Mouse (Mus musculus) stomach, embryonic 15.5 days (tissue): ENCODE data around the gene Agrn. TPM values are rescaled to one million over a fixed set of nuclear protein-coding genes. Genes with fewer than 3 reads are reported as not detected.

Experiments
- ATAC-seq: fragments of 200-750 bp; cut with Nextera tagmentation; 2 replicates; pipeline ENCODE4 v1.8.0; 2017; ENCODE audit warnings: low read depth, moderate number of reproducible peaks, moderate TSS enrichment; ENCODE audit not compliant: insufficient read depth, low FRiP score
- H3K27ac ChIP-seq: fragments of 300-500 bp; sonication (generic); 2 replicates; pipeline ENCODE4 v1.5.1; 2015; ENCODE audit warnings: mild to moderate bottlenecking, inconsistent platforms
- H3K27me3 ChIP-seq: fragments of 300-500 bp; sonication (generic); replicated peaks from 2 replicates; pipeline ENCODE4 v1.6.1; 2015; ENCODE audit warnings: inconsistent platforms
- H3K36me3 ChIP-seq: fragments of 300-500 bp; sonication (generic); 2 replicates; pipeline ENCODE4 v1.6.1; 2015; ENCODE audit warnings: inconsistent platforms
- H3K4me1 ChIP-seq: fragments of 300-500 bp; sonication (generic); 2 replicates; pipeline ENCODE4 v1.6.1; 2015; ENCODE audit warnings: inconsistent platforms
- H3K4me2 ChIP-seq: fragments of 300-500 bp; sonication (generic); 2 replicates; pipeline ENCODE4 v1.6.1; 2015; ENCODE audit warnings: mild to moderate bottlenecking, inconsistent platforms
- H3K4me3 ChIP-seq: fragments of 300-500 bp; sonication (generic); replicated peaks from 2 replicates; pipeline ENCODE4 v1.5.1; 2015; ENCODE audit warnings: inconsistent platforms
- H3K9ac ChIP-seq: fragments of 300-500 bp; sonication (generic); 2 replicates; pipeline ENCODE4 v1.6.1; 2015; ENCODE audit warnings: inconsistent platforms
- H3K9me3 ChIP-seq: fragments of 300-500 bp; sonication (generic); 2 replicates; pipeline ENCODE4 v1.6.1; 2016; ENCODE audit warnings: inconsistent platforms
- WGBS: fragments of 180-500 bp; shearing (Covaris S2); methylation state at CpG from one replicate; pipeline ENCODE4 v1.1.7; 2015; 5-methylcytosine and 5-hydroxymethylcytosine counted together
- polyA plus RNA-seq: library from polyadenylated mRNA; unstranded; fragments of >200 nt; fragmentation: Nextera tagmentation; extraction: Ambion mirVana; gene quantifications from 2 replicates; pipeline ENCODE4 v1.2.1, GENCODE M21; 2015

Gene Agrn
- polyA plus RNA-seq, 1 experiment from 2014 or later = 61.7 TPM

- H3K4me2 ChIP-seq = no peak overlapping the region
- no peaks in the 10 kb centered on the region for H3K4me1 ChIP-seq
- WGBS = 69% methylated on average over 16 of the region's 16 CpGs
- peak; percentile 5; the same call in 1 of the 2 replicates for ATAC-seq
- no peak overlapping the region for H3K27ac ChIP-seq
- H3K36me3 ChIP-seq = no peaks in the 10 kb centered on the region
- H3K9me3 ChIP-seq = no peaks in the 10 kb centered on the region
- H3K9ac ChIP-seq = no peak overlapping the region
- H3K27me3 ChIP-seq = no peaks in the 10 kb centered on the region
- H3K4me3 ChIP-seq = no peak overlapping the region
These were observed 20.6 kb upstream of the Agrn start for GRCm38 (mm10) chr4:156217838-156218237.

- Histone ChIP-seq H3K9ac (no peak overlapping the region), H3K4me2 (no peak overlapping the region), H3K9me3 (no peaks in the 10 kb centered on the region), H3K36me3 (no peaks in the 10 kb centered on the region), H3K4me1 (no peaks in the 10 kb centered on the region), H3K27ac (no peak overlapping the region), H3K4me3 (no peak overlapping the region), H3K27me3 (no peaks in the 10 kb centered on the region)
- ATAC-seq = peak; percentile 19; the same call in 1 of the 2 replicates
- WGBS = 78% methylated on average over 16 of the region's 16 CpGs
These were observed 19.9 kb upstream of the Agrn start for GRCm38 (mm10) chr4:156217022-156217669.

DNA sequence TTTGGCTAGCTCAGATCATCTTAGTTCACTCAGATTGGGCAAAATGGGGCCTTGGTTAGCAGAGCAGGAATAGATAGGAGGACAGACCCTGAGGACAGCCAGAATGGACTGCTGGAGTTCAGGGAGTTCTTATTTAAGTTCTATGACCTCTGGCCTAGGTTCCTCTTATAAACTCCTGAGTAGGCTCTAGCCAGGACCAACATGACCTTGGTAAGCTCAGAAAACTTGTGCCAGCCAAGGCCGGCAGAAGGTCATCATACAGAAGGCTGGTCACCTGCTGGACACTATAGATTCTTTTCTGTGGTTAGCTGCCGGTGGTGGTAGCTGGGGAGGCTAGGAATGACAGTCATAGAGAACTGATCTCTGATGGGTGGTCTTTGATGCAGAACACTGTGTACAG lies 18.9 kb upstream of the Agrn start:
- Histone ChIP-seq H3K9ac (no peak overlapping the region), H3K4me3 (no peak overlapping the region)

DNA sequence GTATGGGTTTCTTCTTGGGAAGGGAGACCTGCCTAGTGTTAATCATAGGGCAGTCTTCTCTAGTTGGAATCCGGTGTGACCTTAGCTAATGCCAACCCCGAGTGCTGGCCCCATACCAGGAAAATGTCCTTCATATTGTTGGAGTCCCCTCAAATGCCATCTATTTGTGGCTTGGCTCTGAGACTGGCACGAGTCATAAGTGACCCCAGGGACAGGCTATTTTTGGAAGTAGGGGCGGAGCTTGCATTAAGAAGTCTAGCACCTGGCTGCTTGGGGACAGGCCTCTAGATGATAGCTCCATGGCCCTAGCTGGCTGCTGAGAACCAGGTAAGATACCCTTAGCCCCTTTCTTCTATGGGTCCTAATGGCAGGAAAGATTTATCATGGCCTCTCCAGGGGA lies 18.4 kb upstream of the Agrn start, which contains the start of gene Perm1:
Gene Perm1 (plus strand): TSS at position 220 of the 400 bp plus-strand sequence.
- Histone ChIP-seq H3K36me3 (no peaks in the 10 kb centered on the region), H3K27ac (no peak within 1 kb of the TSS), H3K4me2 (no peak within 1 kb of the TSS), H3K4me1 (no peaks in the 10 kb centered on the region), H3K9me3 (no peaks in the 10 kb centered on the region), H3K4me3 (no peak within 1 kb of the TSS), H3K27me3 (no peaks in the 10 kb centered on the region), H3K9ac (no peak within 1 kb of the TSS)
- no peak for ATAC-seq
- 73% methylated on average over 4 of the region's 4 CpGs for WGBS

More for the DNA sequence above, 18.9 kb upstream of the Agrn start:
- Histone ChIP-seq H3K27me3 (no peaks in the 10 kb centered on the region), H3K27ac (no peak overlapping the region), H3K36me3 (no peaks in the 10 kb centered on the region), H3K4me2 (no peak overlapping the region), H3K9me3 (no peaks in the 10 kb centered on the region), H3K4me1 (no peaks in the 10 kb centered on the region)
- no peak for ATAC-seq
- 75% methylated on average over 2 of the region's 2 CpGs for WGBS

- no peaks in the 10 kb centered on the region for H3K36me3 ChIP-seq
- no peak overlapping the region for H3K27ac ChIP-seq
- H3K4me3 ChIP-seq = no peak overlapping the region
- H3K27me3 ChIP-seq = no peaks in the 10 kb centered on the region
- H3K9ac ChIP-seq = no peak overlapping the region
- H3K4me2 ChIP-seq = no peak overlapping the region
- WGBS = 90% methylated on average over 13 of the region's 13 CpGs
- no peaks in the 10 kb centered on the region for H3K4me1 ChIP-seq
- ATAC-seq = no peak
- no peaks in the 10 kb centered on the region for H3K9me3 ChIP-seq
These were observed 15.8 kb upstream of the Agrn start for GRCm38 (mm10) chr4:156213134-156213533.

GRCm38 (mm10) chr4:156209963-156210635 lies 12.8 kb upstream of the Agrn start:
- H3K4me2 ChIP-seq = no peak overlapping the region
- H3K27me3 ChIP-seq = no peaks in the 10 kb centered on the region
- H3K9ac ChIP-seq = no peak overlapping the region
- no peak overlapping the region for H3K4me3 ChIP-seq
- H3K27ac ChIP-seq = no peak overlapping the region
- no peaks in the 10 kb centered on the region for H3K4me1 ChIP-seq
- 71% methylated on average over 13 of the region's 13 CpGs for WGBS
- no peaks in the 10 kb centered on the region for H3K36me3 ChIP-seq
- no peak for ATAC-seq
- H3K9me3 ChIP-seq = no peaks in the 10 kb centered on the region

GRCm38 (mm10) chr4:156208872-156209271 lies 11.6 kb upstream of the Agrn start:
- Histone ChIP-seq H3K9me3 (no peaks in the 10 kb centered on the region), H3K4me3 (no peak overlapping the region), H3K4me1 (no peaks in the 10 kb centered on the region), H3K27me3 (no peaks in the 10 kb centered on the region), H3K9ac (no peak overlapping the region), H3K36me3 (no peaks in the 10 kb centered on the region), H3K4me2 (no peak overlapping the region), H3K27ac (no peak overlapping the region)
- 80% methylated on average over 4 of the region's 4 CpGs for WGBS
- no peak for ATAC-seq

GRCm38 (mm10) chr4:156203413-156204131 lies 6.3 kb upstream of the Agrn start:
- Histone ChIP-seq H3K4me2 (peak overlapping the region; percentile 88), H3K4me1 (peaks cover 7% of the 10 kb centered on the region; the same call in 1 of the 2 replicates), H3K36me3 (no peaks in the 10 kb centered on the region), H3K9me3 (no peaks in the 10 kb centered on the region), H3K4me3 (peak overlapping the region; percentile 50), H3K27ac (peak overlapping the region; percentile 17), H3K27me3 (peaks cover 6% of the 10 kb centered on the region; the same call in 1 of the 2 replicates), H3K9ac (peak overlapping the region; percentile 42; the same call in 1 of the 2 replicates)
- 0 out of 2 replicates have a peak, but pooled peaks have one; percentile 19 for ATAC-seq
- WGBS = under 1% methylated on average over 49 of the region's 49 CpGs

DNA sequence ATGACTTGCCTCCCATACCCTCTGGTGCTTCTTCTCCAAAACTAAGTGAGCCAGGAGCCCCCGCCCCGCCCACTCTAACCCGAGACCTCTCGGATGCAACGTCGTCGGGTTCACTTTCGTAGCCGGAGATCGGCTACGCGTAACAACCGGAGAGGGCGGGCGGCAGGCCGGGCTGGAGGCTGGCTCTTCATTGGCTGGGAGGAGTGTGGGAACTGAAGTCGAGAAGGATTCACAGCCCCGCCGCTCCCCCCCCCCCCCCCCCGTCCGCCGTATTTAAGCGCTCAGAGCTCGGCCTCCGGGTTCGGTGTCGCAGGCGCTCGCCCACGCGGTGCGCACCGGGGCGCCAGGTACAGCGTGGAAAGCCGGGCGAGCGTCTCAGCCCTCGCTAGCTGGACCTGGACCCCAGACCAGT lies 5.7 kb upstream of the Agrn start, which contains the start of gene AW011738:
Gene AW011738 (plus strand): TSS at position 304 of the 412 bp plus-strand sequence.
- peak within 1 kb of the TSS; percentile 21 for H3K27ac ChIP-seq
- peaks cover 6% of the 10 kb centered on the region; the same call in 1 of the 2 replicates for H3K27me3 ChIP-seq
- H3K9me3 ChIP-seq = no peaks in the 10 kb centered on the region
- H3K9ac ChIP-seq = peak within 1 kb of the TSS; percentile 42; the same call in 1 of the 2 replicates
- peak within 1 kb of the TSS; percentile 50 for H3K4me3 ChIP-seq
- under 1% methylated on average over 36 of the region's 39 CpGs for WGBS
- peak; percentile 71; the same call in 1 of the 2 replicates for ATAC-seq
- peaks cover 7% of the 10 kb centered on the region; the same call in 1 of the 2 replicates for H3K4me1 ChIP-seq
- H3K36me3 ChIP-seq = no peaks in the 10 kb centered on the region
- H3K4me2 ChIP-seq = peak within 1 kb of the TSS; percentile 88

GRCm38 (mm10) chr4:156202462-156202893 lies 5.2 kb upstream of the Agrn start:
- no peaks in the 10 kb centered on the region for H3K36me3 ChIP-seq
- H3K27ac ChIP-seq = peak overlapping the region; percentile 21; the same call in 1 of the 2 replicates
- ATAC-seq = no peak
- peaks cover 7% of the 10 kb centered on the region; the same call in 1 of the 2 replicates for H3K4me1 ChIP-seq
- peak overlapping the region; percentile 88 for H3K4me2 ChIP-seq
- peak overlapping the region; percentile 50 for H3K4me3 ChIP-seq
- peaks cover 6% of the 10 kb centered on the region; the same call in 1 of the 2 replicates for H3K27me3 ChIP-seq
- H3K9ac ChIP-seq = 0 out of 2 replicates have a peak overlapping the region, but pooled peaks have one; percentile 6
- no peaks in the 10 kb centered on the region for H3K9me3 ChIP-seq
- WGBS = 32% methylated on average over 12 of the region's 12 CpGs

DNA sequence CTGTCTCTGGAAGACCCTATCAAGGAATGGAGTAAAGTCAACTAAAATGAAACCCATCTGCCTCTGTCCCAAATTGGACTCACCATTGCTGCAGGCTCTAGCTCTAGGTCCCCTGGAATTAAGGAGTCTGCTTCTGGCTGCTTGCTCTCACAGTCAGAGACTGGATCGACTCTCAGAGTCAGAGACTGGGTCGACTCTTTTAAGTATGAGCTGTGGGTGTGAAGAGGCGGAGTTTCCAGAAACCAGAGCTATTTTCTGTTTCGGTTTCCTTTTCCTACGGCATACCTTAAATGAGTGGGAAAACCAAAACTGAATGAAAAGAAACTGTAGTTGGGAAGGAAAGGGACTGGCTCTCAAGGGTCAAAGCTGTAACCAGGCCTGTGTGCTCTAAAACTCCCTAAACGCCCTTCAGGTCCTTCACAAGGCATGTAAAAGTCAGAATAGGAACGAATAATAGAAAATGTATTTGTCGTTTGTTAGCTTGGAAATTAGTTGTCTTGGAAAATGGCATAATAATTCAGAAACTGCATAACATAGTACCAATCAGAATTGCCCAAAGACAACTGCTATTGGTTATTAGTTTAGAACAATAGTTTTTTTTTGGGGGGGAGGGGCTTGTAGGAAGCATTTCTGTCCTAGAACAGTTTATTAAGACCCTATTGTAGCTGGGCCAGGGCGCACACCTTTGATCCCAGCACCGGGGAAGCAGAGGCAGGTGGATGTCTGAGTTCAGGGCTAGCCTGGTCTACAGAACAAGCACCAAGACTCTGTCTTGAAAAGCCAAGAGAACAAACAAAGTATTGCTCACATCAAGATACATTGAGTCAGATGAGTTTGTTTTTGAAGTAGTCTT lies 3.6 kb upstream of the Agrn start, which contains the start of gene Isg15:
Gene Isg15 (minus strand): TSS at position 196 of the 853 bp plus-strand sequence.
- Histone ChIP-seq H3K9ac (no peak within 1 kb of the TSS), H3K27ac (no peak within 1 kb of the TSS; the same call in 1 of the 2 replicates), H3K4me3 (no peak within 1 kb of the TSS), H3K4me2 (peak within 1 kb of the TSS; percentile 8; the same call in 1 of the 2 replicates), H3K9me3 (no peaks in the 10 kb centered on the region), H3K36me3 (no peaks in the 10 kb centered on the region), H3K27me3 (peaks cover 6% of the 10 kb centered on the region; the same call in 1 of the 2 replicates), H3K4me1 (peaks cover 12% of the 10 kb centered on the region)
- ATAC-seq = no peak
- WGBS = 55% methylated on average over 10 of the region's 10 CpGs
